Mouse (Mus musculus): ENCODE measurements at regions not wholly inside any gene's neighbourhood (a gene's known extent, or its start where the extent isn't known, plus 50 kb on each side); places are given as distances from the start of the nearest gene placed in this dataset.

- TF ChIP-seq CTCF (conservative IDR thresholded peaks at IDR 0.05; ENCODE audit: insufficient read depth, insufficient read length, low read depth, low read length), result no peak
- no peak for TF ChIP-seq POLR2A (IDR thresholded peaks at IDR 0.05; ENCODE audit: low read depth, low read length)
These were observed 96.1 kb upstream of the Il12b start for GRCm38 (mm10) chr11:44303786-44304185.
